Comparison of ENCODE assay signal across 8 mouse cellular contexts in the genomic region with DNA sequence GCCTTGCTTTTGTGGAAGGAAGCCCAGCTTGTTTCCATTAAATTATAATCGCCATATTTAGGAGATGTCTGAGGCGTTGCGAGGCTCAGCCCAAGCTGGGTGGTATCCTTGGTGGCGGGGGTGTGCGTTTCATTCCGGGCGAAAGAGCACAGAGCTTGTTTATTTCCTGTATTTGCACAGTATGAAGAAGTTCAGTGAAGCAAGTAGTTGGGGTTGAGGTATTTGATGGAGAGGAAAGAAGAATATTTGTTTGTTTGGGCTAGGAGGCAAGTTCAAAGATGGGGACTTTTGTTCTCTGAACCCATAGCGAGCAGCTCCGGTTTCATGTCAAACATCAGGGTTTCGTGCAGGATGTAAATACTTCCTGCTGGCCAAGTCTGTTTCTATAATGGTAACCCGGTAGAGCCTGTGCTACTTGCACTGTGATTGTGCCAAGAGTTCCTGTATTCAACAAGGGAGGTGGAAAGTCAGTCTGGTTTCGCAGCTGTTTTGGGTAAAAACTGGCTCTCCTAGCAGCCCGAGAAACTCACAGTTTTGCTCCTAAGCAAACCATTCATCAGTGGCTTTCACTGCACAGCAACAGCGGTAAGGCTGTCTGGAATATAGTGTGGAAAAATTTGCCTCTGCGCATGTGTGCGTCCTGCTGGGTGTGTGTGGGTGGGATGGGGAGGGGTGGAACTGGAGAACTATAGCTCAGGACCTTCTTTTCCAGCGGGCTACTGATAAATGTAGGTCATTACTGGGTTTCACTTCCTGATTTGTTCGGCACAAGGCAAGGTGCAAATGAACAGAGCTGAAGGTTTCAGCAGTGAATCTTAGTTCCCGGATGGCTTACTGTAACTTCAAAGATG.
A peak's percentile ranks its signal among the peaks of the same experiment; 100 is the strongest.
DNase-seq lines count a peak whose midpoint lies in the region; ATAC-seq lines count a peak whose summit lies in the region.

No protein-coding gene starts in this region.

- H3K27ac ChIP-seq in hindbrain, embryonic 13.5 days: 0 out of 2 replicates have a peak overlapping the region, but pooled peaks have one; percentile 53

- H3K27me3 ChIP-seq in hindbrain, embryonic 13.5 days: peaks cover 7% of the 10 kb centered on the region; the same call in 1 of the 2 replicates

- no peak overlapping the region for H3K4me3 ChIP-seq in hindbrain, embryonic 13.5 days

- no peaks in the 10 kb centered on the region for H3K36me3 ChIP-seq in hindbrain, embryonic 13.5 days

- H3K4me2 ChIP-seq in hindbrain, embryonic 13.5 days: peak overlapping the region; percentile 24; the same call in 1 of the 2 replicates

- no peak overlapping the region for H3K9ac ChIP-seq in hindbrain, embryonic 13.5 days

- ATAC-seq in hindbrain, embryonic 13.5 days (ENCODE audit: low FRiP score): 0 out of 2 replicates have a peak, but pooled peaks have one; percentile 10
- peak; percentile 81 for ATAC-seq in megakaryocyte progenitor cell, adult 5-6 weeks (replicated peaks; ENCODE audit: poor library complexity)

- peaks cover 9% of the 10 kb centered on the region; the same call in 1 of the 2 replicates for H3K9me3 ChIP-seq in hindbrain, embryonic 13.5 days

- no peaks in the 10 kb centered on the region for H3K4me1 ChIP-seq in hindbrain, embryonic 13.5 days (replicated peaks)

- DNase-seq in heart, adult 18-20 months: peak; percentile 12
- DNase-seq in heart, adult 11 months: no peak
- peak; percentile 5 for DNase-seq in embryo, embryonic 11.5 days (ENCODE audit: low read depth, low spot score)
- DNase-seq in left cerebral cortex, postnatal 36 days (ENCODE audit: low spot score in 2 of 2): peak; percentile 50 to 56
- DNase-seq in telencephalon, adult 2 months (ENCODE audit: low read depth, low spot score): peak; percentile 58
- DNase-seq in adrenal gland, postnatal 10 days: no peak

- intact Hi-C loops in left cerebral cortex, postnatal 36 days (cut with DNase I): loop anchor here (5.0 kb wide), 1 partner anchor 308 kb away; the partner anchor contains the start of gene Nrip1

- 71% methylated on average over 19 of the region's 19 CpGs for WGBS in hindbrain, embryonic 13.5 days

Comparison
In these comparisons a context has a peak if more than half of its experiments do, and no peak if none do; other contexts are left out.
1. DNase-seq: peak in heart, adult 18-20 months (2 of 2), embryo, embryonic 11.5 days (single experiment), left cerebral cortex, postnatal 36 days (2 of 2) and telencephalon, adult 2 months (single experiment); none in heart, adult 11 months (single experiment) and adrenal gland, postnatal 10 days (single experiment).